Mouse (Mus musculus): ENCODE data around the gene Bmp2k.

The Bmp2k gene

GRCm38 (mm10) chr5:97097631-97098041, 100.1 kb downstream of the Bmp2k start:
- DNase-seq (ENCODE audit: low read depth, low spot score), result peak; percentile 17

GRCm38 (mm10) chr5:97099954-97100353, 102.5 kb downstream of the Bmp2k start:
- DNase-seq (ENCODE audit: low read depth, low spot score), result no peak

- no peak for DNase-seq (ENCODE audit: low read depth, low spot score)
These were observed 110.8 kb downstream of the Bmp2k start for GRCm38 (mm10) chr5:97108333-97108732.

GRCm38 (mm10) chr5:97110133-97110532, 112.6 kb downstream of the Bmp2k start:
- DNase-seq (ENCODE audit: low read depth, low spot score), result no peak

GRCm38 (mm10) chr5:97110697-97111096, 113.2 kb downstream of the Bmp2k start:
- no peak for DNase-seq (ENCODE audit: low read depth, low spot score)

GRCm38 (mm10) chr5:97111207-97111910, 113.9 kb downstream of the Bmp2k start, which contains the start of gene Paqr3:
Paqr3 (minus strand) TSS chr5:97111596.
- peak; percentile 87 for DNase-seq (ENCODE audit: low read depth, low spot score)

GRCm38 (mm10) chr5:97124977-97125376, 127.5 kb downstream of the Bmp2k start:
- no peak for DNase-seq (ENCODE audit: low read depth, low spot score)

GRCm38 (mm10) chr5:97125459-97125970, 128.0 kb downstream of the Bmp2k start:
- DNase-seq (ENCODE audit: low read depth, low spot score), result no peak

GRCm38 (mm10) chr5:97126005-97126404, 128.5 kb downstream of the Bmp2k start:
- peak; percentile 67 for DNase-seq (ENCODE audit: low read depth, low spot score)

GRCm38 (mm10) chr5:97127284-97127683, 129.8 kb downstream of the Bmp2k start:
- DNase-seq (ENCODE audit: low read depth, low spot score), result no peak

GRCm38 (mm10) chr5:97128242-97129226, 131.0 kb downstream of the Bmp2k start:
- DNase-seq (ENCODE audit: low read depth, low spot score), result peak; percentile 46

GRCm38 (mm10) chr5:97129589-97129988, 132.1 kb downstream of the Bmp2k start:
- DNase-seq (ENCODE audit: low read depth, low spot score), result no peak

- DNase-seq (ENCODE audit: low read depth, low spot score), result no peak
These were observed 137.8 kb downstream of the Bmp2k start for GRCm38 (mm10) chr5:97135331-97135730.

Measured in retina, postnatal 7 days (tissue).